Mouse (Mus musculus): ENCODE measurements around the gene D16Ertd472e. TPM values are rescaled to one million over a fixed set of nuclear protein-coding genes. Genes with fewer than 3 reads are reported as not detected.
"Not testable (repeated sequence)": the region's sequence is repeated elsewhere in the genome, so short reads cannot be mapped to it uniquely, and the experiment has no call there.

D16Ertd472e gene
- polyA plus RNA-seq, 1 experiment from 2014 or later = 5.7 TPM

GRCm38 (mm10) chr16:78518697-78519096, 57.8 kb downstream of the D16Ertd472e start:
- Histone ChIP-seq H3K9me3 (ENCODE audit: control insufficient read depth, low read length) (no peaks in the 10 kb centered on the region), H3K4me3 (ENCODE audit: low read length) (no peak overlapping the region), H3K9ac (ENCODE audit: low read depth, low read length) (no peak overlapping the region), H3K27ac (ENCODE audit: low read length) (no peak overlapping the region), H3K36me3 (ENCODE audit: control insufficient read depth, insufficient read depth, low read length) (no peaks in the 10 kb centered on the region), H3K4me2 (ENCODE audit: low read depth, low read length) (no peak overlapping the region), H3K4me1 (ENCODE audit: control insufficient read depth, insufficient read depth, low read length) (no peaks in the 10 kb centered on the region), H3K27me3 (replicated peaks; ENCODE audit: control insufficient read depth, insufficient read depth, low read length) (no peaks in the 10 kb centered on the region)
- no peak for ATAC-seq
- WGBS = 71% methylated on average over 7 of the region's 7 CpGs

DNA sequence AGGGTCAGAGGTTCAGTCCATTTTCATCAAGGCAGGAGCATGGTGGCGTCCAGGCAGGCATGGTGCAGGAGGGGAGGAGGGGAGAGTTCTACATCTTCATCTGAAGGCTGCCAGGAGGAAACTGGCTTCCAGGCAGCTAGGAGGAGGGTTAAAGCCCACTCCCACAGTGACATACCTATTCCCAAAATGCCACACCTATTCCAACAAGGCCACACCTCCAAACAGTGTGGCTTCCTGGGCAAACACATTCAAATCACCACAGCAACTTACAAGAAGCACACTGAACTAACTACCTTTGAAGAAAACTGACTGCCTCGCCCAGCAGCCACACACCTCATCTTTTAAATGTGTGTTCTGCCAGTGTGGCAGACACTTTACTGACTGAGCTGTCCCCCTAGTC, 59.3 kb downstream of the D16Ertd472e start:
- 78% methylated on average over 2 of the region's 2 CpGs for WGBS
- H3K27ac ChIP-seq (ENCODE audit: low read length) = no peak overlapping the region
- no peaks in the 10 kb centered on the region for H3K4me1 ChIP-seq (ENCODE audit: control insufficient read depth, insufficient read depth, low read length)
- H3K9me3 ChIP-seq (ENCODE audit: control insufficient read depth, low read length) = no peaks in the 10 kb centered on the region
- no peak overlapping the region for H3K4me3 ChIP-seq (ENCODE audit: low read length)
- no peak overlapping the region for H3K9ac ChIP-seq (ENCODE audit: low read depth, low read length)
- H3K27me3 ChIP-seq (replicated peaks; ENCODE audit: control insufficient read depth, insufficient read depth, low read length) = no peaks in the 10 kb centered on the region
- ATAC-seq = no peak
- H3K4me2 ChIP-seq (ENCODE audit: low read depth, low read length) = no peak overlapping the region
- H3K36me3 ChIP-seq (ENCODE audit: control insufficient read depth, insufficient read depth, low read length) = no peaks in the 10 kb centered on the region

- Histone ChIP-seq H3K27me3 (replicated peaks; ENCODE audit: control insufficient read depth, insufficient read depth, low read length) (no peaks in the 10 kb centered on the region), H3K36me3 (ENCODE audit: control insufficient read depth, insufficient read depth, low read length) (no peaks in the 10 kb centered on the region), H3K9ac (ENCODE audit: low read depth, low read length) (no peak overlapping the region), H3K4me3 (ENCODE audit: low read length) (no peak overlapping the region), H3K4me2 (ENCODE audit: low read depth, low read length) (no peak overlapping the region), H3K9me3 (ENCODE audit: control insufficient read depth, low read length) (no peaks in the 10 kb centered on the region), H3K27ac (ENCODE audit: low read length) (no peak overlapping the region), H3K4me1 (ENCODE audit: control insufficient read depth, insufficient read depth, low read length) (no peaks in the 10 kb centered on the region)
- ATAC-seq = no peak
- WGBS = 84% methylated on average over 8 of the region's 8 CpGs
These were observed 65.0 kb downstream of the D16Ertd472e start for GRCm38 (mm10) chr16:78511526-78511925.

GRCm38 (mm10) chr16:78502492-78502891, 74.0 kb downstream of the D16Ertd472e start:
- no peaks in the 10 kb centered on the region for H3K36me3 ChIP-seq (ENCODE audit: control insufficient read depth, insufficient read depth, low read length)
- H3K4me2 ChIP-seq (ENCODE audit: low read depth, low read length) = no peak overlapping the region
- ATAC-seq = no peak
- H3K4me3 ChIP-seq (ENCODE audit: low read length) = no peak overlapping the region
- no peaks in the 10 kb centered on the region for H3K9me3 ChIP-seq (ENCODE audit: control insufficient read depth, low read length)
- H3K27me3 ChIP-seq (replicated peaks; ENCODE audit: control insufficient read depth, insufficient read depth, low read length) = no peaks in the 10 kb centered on the region
- no peak overlapping the region for H3K27ac ChIP-seq (ENCODE audit: low read length)
- no peaks in the 10 kb centered on the region for H3K4me1 ChIP-seq (ENCODE audit: control insufficient read depth, insufficient read depth, low read length)
- H3K9ac ChIP-seq (ENCODE audit: low read depth, low read length) = no peak overlapping the region
- 86% methylated on average over 9 of the region's 9 CpGs for WGBS

- not testable (repeated sequence) for H3K4me2 ChIP-seq (ENCODE audit: low read depth, low read length); H3K4me1 ChIP-seq (ENCODE audit: control insufficient read depth, insufficient read depth, low read length); H3K9ac ChIP-seq (ENCODE audit: low read depth, low read length); H3K9me3 ChIP-seq (ENCODE audit: control insufficient read depth, low read length); H3K36me3 ChIP-seq (ENCODE audit: control insufficient read depth, insufficient read depth, low read length); H3K4me3 ChIP-seq (ENCODE audit: low read length); ATAC-seq; H3K27me3 ChIP-seq (replicated peaks; ENCODE audit: control insufficient read depth, insufficient read depth, low read length); H3K27ac ChIP-seq (ENCODE audit: low read length)
- 97% methylated on average over 12 of the region's 12 CpGs for WGBS
These were observed 83.8 kb downstream of the D16Ertd472e start for GRCm38 (mm10) chr16:78492696-78493095.

DNA sequence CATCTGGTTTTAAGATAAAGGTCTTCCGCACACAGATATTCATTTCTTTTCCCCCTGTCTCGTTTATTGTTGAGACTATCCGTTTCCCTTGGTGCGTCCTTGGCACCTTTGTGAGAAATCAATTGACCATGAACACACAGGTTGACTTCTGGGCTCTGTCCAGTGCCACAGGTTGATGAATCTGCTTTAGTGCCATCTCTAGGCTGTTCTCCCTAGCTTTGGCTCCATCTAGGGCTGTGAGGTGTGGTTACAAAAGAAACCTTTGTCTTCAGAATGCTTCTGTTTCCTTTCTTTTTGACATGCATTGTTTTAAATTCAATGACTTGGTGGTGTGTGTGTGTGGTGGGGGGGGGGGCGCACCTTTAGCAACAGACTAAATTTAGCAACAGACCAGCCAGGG, 85.7 kb downstream of the D16Ertd472e start:
- peak overlapping the region; percentile 50 for H3K4me2 ChIP-seq (ENCODE audit: low read depth, low read length)
- no peak overlapping the region for H3K4me3 ChIP-seq (ENCODE audit: low read length)
- H3K9ac ChIP-seq (ENCODE audit: low read depth, low read length) = no peak overlapping the region
- no peaks in the 10 kb centered on the region for H3K36me3 ChIP-seq (ENCODE audit: control insufficient read depth, insufficient read depth, low read length)
- H3K27me3 ChIP-seq (replicated peaks; ENCODE audit: control insufficient read depth, insufficient read depth, low read length) = no peaks in the 10 kb centered on the region
- H3K9me3 ChIP-seq (ENCODE audit: control insufficient read depth, low read length) = no peaks in the 10 kb centered on the region; the same call in 1 of the 2 replicates
- ATAC-seq = no peak
- H3K27ac ChIP-seq (ENCODE audit: low read length) = no peak overlapping the region
- 66% methylated on average over 5 of the region's 5 CpGs for WGBS
- H3K4me1 ChIP-seq (ENCODE audit: control insufficient read depth, insufficient read depth, low read length) = no peaks in the 10 kb centered on the region

Other genes starting within 250 kb of the D16Ertd472e start
- 9.4 and 15.3 TPM in 2 replicates for gene Btg3, start 199.5 kb downstream of the D16Ertd472e start, polyA plus RNA-seq (2015; fragmentation: Nextera tagmentation; extraction: Ambion mirVana)